Mouse (Mus musculus) heart, adult 2 months (tissue): ENCODE measurements at regions not wholly inside any gene's neighbourhood (a gene's known extent, or its start where the extent isn't known, plus 50 kb on each side); places are given as distances from the start of the nearest gene placed in this dataset.

Experiments used
- CTCF ChIP-seq: fragments of 200-600 bp; IDR thresholded peaks from 2 replicates; pipeline ENCODE4 v1.8.1; 2022; ENCODE audit warnings: antibody characterized with exemption, mild to moderate bottlenecking, moderate library complexity
- EP300 ChIP-seq: fragments of 200-500 bp; IDR thresholded peaks from 2 replicates; pipeline ENCODE4 v1.6.1; 2011; ENCODE audit warnings: low read depth, low read length, control low read depth; ENCODE audit not compliant: insufficient read depth

- TF ChIP-seq CTCF (no peak), EP300 (no peak)
These were observed 197.1 kb upstream of the Lyplal1 start for GRCm38 (mm10) chr1:186314180-186314579.
